Mouse (Mus musculus) MN1 (cell line): ENCODE measurements around the gene Atxn7l3.

Experiments
- DNase-seq: peaks from one replicate; pipeline ENCODE4 v3.0.0-alpha.2; 2016; ENCODE audit warnings: low spot score

Gene Atxn7l3

DNA sequence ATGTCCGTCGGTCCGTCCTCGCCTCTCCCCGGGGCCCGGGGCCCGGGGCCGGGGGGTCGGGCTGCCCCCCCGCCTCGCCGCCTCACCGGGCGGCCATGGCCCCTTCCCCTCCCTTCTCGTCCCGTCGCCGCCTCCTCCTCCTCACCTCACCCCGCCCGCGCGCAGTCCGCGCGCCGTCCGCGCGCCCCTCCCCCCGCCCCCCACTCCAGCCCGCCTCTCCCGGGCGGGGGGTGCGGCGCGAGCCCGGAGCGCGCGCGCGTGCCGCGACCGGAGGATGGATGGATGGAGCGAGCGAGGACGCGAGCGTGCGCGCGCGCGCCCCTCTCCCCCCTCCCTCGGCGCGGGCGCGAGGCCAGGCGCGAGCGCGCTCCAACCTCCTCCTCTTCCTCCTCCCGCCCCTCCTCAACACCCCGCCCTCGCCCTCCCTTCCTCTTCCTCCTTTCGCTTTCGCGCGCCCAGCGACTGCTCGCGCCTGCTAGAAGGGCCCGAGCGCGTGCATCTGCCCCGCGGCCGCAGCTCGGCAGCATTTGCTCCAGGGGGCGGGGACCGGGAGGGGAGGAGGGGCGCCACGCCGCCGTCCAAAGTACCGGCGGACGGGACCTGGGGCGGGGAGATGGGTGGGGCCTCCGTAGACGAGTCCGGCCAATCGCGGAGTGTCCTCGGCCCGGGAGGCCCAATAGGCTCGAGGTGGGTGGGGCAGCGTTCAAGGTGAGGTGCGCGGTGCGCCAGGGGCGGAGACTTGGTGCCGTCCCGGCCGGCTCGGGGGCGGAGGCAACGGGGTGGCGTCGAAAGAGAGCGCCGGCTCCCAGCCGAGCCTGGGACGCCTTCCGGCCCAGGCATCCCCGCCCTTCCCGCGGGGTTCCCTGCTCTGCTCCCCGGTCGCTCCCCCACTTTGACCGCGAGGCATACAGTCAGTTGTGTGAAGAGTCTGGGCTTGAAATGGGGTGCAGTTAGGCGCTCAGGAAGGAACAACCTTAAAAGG lies at the start of gene Atxn7l3:
TSS of gene Atxn7l3 (minus strand) at position 141 of the 982 bp plus-strand sequence.
- peak; percentile 98 for DNase-seq

DNA sequence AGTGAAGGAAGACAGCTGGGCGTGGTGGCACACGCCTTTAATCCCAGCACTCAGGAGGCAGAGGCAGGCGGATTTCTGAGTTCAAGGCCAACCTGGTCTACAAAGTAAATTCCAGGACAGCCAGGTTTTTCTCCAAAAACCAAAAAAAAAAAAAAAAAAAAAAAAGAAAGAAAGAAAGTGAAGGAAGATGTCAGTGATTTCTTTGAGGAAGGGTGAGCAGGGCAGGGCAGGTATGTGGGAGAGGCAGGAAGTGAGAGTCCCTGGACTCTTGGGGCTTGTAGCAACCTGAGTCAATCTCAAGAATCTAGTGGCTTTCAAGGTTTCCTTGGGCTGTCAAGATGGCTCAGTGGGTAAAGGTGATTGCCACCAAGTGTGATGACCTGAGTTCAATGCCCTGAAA lies 48.0 kb upstream of the Atxn7l3 start:
- no peak for DNase-seq

DNA sequence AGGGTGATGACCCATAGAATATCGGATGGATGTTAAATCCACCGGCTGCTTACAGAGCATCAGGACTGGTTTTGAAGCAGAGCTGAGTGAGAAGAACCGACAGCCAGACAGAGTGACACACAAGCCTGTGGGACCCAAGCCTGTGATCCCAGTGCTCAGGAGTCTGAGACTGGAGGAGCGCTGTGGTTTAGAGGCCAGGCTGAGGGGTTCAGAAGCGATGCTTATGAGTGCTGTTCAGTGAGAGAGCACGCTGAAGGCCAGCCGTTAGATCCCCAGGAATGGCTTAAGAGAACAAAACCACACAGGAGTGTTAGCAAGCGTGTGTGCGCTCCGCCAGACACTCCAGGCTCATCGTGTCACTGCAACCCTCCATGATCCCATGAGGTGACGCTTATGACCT lies 46.3 kb upstream of the Atxn7l3 start:
- no peak for DNase-seq

DNA sequence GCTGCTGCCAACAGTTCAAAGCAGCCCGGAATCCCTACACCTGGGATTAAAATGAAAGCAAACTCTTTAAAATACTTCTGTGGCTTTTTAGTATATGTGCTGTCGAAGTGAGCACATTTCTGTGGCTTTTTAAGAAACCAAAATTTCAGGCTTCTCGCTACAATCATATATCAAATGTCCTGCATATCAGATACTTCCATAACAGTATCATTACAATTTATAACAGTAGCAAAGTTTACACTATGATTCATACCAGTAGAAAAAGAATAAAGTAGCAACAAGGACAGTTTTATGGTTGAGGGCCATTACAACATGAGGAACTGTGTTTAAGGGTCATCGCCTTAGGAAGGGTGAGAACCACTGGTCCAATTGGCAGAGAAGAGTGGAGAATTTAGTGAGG lies 44.7 kb upstream of the Atxn7l3 start:
- DNase-seq = no peak

DNA sequence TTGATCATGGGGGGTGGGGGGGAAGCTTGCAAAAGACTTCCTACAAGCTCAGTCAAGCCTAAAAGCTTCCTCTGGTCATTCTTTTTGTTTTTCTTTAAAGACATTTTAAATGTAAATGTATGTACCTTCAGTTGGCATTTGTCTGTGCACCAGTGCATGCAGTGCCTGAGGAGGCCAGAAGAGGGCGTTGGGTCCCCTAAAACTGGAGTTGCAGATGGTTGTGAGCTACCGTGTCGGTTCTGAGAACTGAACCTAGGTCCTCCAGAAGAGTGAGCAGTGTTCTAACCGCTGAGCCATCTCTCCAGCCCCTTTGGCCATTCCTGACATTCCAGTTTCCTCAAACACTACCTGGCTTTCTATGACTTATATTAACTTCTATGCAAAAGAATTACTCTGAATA lies 43.2 kb upstream of the Atxn7l3 start:
- DNase-seq = no peak

DNA sequence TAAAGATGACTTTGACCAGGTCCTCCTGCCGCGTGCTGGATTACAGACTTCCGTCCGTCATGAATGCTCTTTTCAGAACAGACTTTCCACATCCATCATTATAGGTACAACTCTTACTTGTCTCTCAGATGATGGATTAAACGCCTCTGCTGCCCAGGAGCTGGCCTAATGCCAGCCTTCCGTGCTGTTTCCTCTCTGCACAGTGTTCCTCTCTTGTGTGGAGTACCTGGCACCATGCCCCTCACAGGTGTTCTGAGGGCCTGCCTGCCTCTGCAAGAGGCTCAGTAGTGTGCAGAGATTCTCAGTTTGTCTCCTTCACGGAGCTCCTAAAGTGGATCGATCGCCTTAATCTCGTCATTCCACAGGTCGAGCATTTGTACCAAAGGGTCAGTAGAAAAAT lies 42.8 kb upstream of the Atxn7l3 start:
- DNase-seq = no peak

DNA sequence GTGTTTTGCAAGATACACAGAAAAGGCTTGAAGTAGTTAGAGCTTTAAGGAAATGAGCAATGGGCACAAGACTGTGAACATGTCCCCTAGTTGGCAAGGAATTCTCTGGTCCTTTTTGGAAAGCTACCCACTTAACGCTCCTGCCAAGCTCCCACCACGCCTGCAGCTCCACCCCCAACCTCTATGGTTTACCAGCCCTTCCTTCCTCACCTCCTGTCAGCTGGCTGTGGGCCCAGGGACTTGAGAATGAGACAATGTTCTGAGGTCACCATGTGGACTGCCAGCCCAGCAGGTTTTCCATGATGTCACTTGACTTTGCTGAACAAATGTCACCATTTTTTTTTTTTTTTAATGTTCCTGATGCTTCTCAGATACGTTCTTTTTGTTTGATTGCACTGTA lies 42.1 kb upstream of the Atxn7l3 start:
- DNase-seq = peak; percentile 78

DNA sequence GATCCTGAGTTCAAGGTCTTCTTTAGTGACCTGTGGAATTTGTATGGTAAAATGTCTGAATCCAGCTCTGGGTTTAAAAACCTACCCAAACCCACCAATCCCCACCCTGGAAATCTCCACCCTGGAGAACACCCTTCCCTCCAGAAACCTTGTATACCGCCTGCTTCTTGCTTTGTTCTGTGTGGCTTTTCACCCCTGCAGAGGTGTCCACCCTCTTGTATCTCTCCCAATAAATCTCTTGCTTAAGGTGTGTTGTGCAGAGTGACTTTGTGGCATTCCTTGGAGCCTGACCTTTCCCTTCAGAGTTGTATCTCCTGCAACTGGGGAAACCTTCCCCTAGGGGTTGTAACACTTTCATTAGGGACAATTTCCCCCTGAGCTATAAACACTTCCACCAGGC lies 41.5 kb upstream of the Atxn7l3 start:
- no peak for DNase-seq

DNA sequence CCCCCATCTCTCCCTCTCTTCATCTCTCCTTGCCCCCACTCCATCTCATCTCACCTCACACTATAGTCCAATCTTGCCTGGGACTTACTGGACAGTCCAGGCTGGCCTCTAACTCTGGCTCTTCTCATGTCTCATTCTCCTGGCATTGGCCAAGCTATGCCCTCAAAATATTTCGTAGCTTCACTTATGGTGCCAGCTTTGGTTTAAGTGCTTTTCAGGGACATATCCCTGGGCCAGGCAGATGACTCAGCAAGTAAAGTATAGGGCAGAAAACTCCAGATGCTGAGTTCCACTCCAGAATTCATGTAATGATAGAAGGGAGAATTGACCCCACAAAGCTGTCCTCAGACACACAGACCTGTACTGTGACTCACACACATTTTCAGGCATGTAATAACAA lies 39.8 kb upstream of the Atxn7l3 start:
- DNase-seq = no peak

DNA sequence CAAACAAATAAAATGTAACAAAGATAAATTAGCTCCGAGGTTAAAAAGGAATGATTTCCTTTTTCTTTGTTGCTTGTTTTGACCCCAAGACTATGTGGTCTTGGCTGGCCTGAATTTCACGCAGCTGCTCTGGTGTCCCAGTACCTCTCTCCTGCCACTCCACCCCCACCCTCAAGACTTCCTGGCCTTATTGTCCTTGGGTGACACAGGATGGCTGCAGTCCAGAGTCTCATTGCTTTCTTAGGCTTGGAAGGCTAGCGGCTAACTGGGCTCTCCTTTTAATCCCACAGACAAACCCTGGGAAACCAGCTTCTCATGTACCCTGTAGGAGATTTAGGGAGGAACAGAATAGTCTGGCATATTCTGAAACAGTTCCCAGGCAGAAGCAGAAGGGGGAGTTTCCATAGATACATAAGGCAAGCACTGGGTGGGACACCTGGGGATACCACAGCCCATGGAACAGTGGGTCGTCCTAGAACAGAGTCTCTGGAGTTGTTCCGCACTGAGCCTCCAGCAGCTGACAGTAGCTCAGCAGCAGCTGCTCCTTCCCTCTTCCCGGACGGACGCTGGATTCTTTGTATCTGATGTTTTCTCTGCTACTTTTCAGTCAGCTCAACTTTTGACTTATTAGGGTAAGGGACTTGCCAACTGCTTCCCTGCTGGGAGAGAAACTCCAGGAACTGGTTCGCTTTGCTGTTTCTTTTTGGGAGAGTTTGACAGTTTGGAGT lies 38.7 kb upstream of the Atxn7l3 start:
- DNase-seq = no peak

DNA sequence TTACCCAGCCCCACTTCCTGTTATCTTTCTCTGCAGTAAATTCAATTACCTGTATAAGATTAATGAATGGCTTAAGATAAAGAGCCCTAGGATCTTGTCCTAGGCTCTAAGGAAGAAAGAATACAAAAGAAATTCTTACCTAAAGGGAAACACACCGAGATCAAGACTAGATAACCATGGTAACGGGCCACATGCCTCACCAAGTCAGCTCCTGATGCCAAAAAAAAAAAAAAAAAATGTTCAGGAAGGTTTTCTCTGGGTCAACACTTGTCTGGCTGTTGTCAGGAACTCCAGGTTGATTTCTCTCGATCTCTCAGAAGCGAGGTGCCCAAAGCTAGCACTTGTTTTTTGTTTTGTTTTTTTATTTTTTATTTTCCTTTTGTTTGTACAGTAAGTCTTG lies 37.6 kb upstream of the Atxn7l3 start:
- peak; percentile 41 for DNase-seq

DNA sequence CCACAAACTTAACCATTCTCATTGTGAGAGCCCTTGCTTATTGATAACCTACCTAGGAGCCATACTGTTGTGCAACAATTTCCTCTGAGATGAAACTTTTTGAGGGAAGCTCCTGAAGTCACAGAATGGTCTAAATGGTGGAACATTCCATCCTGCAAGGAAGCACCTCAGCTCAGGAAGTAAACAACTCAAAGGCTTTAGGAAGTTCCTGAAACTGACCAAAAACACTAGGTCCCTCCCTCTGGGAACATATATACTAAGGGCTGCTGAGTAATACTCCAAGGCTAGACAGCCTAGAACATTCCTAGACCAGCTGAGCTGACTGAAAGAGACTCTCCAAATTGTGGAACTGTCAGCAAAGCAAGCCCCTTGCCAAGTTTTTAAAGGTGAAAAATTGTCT lies 36.6 kb upstream of the Atxn7l3 start:
- no peak for DNase-seq

DNA sequence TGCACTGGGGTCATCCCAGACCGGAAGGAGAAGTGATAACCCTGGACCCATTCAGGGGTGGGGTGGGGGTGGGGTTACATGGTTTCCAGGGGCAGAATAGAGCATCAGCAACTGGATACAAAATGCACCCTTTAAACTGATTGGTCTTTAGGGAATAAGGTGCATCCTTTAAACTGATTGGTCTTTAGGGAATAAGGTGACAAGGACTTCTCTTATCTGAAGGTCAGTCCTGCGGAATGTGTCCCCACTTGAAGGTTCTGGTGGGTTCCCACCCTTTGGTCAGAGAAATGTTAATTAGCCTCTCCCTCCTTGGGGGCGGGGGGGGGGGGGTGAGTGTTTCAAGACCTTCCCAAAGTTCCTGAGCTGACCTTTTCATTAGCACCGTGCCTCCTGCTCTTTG lies 35.4 kb upstream of the Atxn7l3 start:
- no peak for DNase-seq

DNA sequence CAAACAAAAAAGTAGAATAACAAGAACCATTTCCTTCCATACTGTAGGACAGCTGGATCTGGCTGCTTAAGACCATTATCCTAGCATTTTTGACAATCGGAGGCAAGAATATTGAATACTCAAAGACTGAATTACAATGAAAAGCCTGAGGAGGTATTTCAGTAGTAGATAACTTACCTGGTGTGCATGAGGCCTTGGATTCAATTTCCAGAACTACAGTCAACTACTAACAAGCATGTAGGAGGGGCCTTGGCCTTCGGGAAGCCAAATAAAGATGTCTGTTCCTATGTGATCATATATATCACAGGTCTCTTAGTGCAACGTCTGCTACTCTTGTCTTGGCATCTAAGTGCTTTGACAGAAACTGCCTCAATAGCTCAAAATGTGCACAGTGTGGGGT lies 33.6 kb upstream of the Atxn7l3 start:
- no peak for DNase-seq

DNA sequence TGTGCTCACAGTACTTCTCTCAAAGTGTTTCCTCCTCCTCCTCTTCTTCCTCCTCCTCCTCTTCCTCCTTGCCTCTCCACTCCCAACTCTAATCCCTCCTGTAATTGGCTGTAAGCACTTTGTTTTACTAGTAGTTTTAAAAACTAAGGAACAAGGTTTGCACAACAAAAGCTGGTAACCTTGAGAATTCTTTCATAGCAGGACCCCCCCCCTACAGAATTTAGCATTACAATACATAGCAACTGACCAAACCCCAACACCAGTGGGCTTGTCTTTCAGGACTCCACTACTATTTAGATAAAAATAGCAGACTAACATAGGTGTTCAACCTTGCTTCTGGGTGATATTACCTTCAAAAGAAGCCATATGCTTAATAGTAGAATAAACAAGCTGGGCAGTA lies 33.1 kb upstream of the Atxn7l3 start:
- DNase-seq = no peak

DNA sequence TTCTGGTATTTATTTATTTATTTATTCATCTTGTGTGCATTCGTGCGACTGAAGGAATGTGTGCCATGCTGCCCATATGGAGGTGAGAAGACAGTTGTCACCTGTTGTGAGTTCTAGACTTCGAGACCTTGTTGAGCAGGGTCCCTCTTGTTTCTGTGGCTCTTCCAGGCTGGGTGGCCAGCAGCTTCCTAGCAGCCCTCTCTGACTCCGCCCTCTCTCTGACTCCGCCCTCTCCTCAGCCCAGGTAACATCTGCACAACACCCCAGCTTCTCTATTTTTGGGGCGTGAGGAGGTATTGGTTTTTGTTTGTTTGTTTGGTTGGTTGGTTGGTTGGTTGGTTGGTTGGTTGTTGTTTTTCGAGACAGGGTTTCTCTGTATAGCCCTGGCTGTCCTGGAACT lies 31.4 kb upstream of the Atxn7l3 start:
- no peak for DNase-seq

DNA sequence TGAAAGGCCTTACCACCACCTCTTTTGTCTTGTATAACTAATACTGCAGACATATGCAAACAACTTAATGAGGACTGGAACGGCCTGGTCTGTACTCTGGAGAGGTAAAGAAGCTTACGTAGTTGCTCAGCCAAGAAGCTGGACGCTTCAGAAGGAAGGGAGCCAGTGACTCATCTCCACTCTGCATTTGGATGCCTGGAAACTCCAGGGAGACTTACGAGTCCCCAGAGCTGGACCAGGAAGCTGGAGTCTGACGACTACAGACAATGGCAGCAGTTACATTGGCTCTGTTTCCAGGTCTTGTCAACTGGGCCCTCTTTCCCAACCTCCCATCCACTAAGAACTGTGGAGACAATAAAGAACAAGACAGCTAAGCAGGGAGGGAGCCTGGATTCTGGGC lies 30.8 kb upstream of the Atxn7l3 start:
- DNase-seq = peak; percentile 82

DNA sequence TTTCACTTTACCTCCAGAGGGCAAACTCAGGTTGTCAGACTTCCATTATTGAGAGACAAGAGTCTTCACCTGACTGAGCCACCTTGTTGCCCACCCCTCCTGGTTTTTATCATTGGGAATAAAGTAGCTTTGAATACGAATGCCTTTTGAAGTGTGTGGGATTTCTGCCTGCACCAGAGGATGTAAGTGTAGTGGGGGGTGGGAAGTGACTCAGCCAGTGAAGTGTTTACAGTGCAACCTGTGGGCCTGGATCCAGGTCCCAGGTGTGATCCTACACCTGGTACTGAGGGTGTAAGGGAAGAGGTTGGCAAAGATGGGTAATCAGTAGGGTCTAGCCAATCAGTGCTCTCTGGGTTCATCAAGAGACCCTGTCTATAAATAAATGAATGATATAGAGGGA lies 27.1 kb upstream of the Atxn7l3 start:
- no peak for DNase-seq

DNA sequence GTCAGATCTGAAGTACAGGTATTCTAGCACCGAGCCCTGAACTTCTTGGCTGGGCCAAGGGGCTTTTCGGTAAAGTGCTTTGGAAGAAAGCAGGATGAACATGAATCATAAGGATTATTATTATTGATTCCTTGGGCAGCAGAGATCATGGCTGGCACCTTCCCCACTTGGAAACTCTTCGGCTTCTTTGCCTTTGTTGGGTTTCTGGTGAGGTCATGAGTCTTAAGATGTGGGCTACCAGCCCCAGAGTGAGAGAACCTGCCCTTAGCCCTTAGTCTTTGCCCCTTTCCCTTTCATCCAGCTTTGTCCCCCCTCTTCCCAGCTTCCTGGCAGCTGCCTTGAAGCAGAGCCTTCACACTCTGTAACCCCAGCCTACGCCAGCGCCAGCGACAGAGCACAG lies 25.5 kb upstream of the Atxn7l3 start:
- no peak for DNase-seq

DNA sequence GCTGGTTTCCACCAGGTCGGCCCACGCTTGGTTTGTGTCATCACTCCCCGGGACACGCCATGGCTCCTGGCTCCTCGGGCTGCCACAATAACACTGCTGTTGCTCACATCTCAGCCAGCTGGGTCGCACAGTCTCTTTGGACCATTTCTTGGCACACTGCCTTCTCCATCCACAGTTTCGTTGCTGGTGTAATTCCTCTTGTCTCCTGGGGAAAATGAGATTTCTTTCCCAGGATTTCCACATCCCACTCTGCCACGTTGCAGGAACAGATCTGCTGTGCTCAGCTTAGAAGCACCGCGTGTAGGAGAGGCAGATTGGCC lies 24.2 kb upstream of the Atxn7l3 start:
- DNase-seq = peak; percentile 91

DNA sequence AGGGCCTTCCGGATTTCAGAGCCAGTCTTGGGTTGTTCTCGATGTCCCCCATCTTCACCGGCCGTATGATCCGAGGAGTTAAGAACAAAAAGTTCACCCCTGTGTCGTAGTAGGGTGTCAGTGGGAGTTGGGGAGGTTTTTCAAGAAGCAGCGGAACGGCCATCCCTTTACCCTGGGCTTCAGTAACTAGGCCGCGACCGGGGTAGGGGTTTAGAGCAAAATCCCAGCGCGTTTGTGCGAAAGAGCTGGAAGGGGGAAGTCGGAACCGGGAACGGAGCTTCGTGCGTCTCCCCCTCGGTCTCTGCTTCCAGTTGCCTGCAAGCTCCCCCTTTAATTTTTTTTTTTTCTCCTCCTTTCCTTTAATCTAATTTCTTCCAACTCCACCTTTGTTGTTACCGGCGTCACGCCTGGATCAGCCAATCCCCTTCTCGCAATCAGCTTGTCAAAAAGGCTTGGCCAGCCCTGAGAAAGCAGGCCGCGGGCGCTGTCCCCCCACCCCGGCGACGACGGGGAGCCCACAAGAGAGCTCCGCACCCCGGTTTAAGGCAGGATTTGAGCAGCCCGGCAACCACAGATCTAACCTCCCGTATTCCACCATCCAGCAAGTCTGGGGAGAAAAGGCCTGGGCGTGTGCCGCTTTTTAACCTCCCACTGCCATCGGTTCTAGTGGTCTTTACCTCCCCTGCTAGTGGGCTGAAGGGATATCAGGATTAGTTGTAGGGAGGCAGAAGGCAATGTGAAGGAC lies 23.7 kb upstream of the Atxn7l3 start:
- DNase-seq = peak; percentile 88

DNA sequence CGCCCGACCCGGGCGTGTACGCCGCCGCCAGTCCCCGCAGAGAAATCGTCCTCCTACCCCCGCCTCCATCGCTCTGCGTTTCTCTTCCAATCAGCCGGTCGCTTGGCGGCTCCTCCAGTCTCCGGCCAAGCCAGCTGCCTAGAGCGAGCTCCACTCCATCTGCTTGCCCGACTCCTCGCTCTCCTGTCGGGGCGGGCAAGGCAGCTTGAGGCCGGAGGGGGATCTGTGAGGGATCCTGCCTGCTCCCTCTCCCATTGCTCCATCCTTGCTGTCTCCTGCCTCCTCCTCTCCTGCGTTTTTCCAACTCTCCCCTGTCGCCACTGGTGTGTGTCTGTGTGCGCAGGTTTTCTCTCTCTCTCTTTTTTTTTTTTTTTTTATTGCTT lies 23.0 kb upstream of the Atxn7l3 start, which contains the start of gene Ubtf:
TSS of gene Ubtf (minus strand) at position 333 of the 383 bp plus-strand sequence.
- DNase-seq = peak; percentile 82
